Mouse (Mus musculus) gastrocnemius, adult 2 months (tissue): ENCODE results near the gene Mfap2. TPM values are rescaled to one million over a fixed set of nuclear protein-coding genes. Genes with fewer than 3 reads are reported as not detected.

Experiments
- DNase-seq: peaks from one replicate; pipeline ENCODE4 v3.0.0; 2022
- H3K27ac ChIP-seq: fragments of 200-600 bp; 2 replicates; pipeline ENCODE4 v1.8.1; 2022; ENCODE audit warnings: mild to moderate bottlenecking
- H3K4me3 ChIP-seq: fragments of 200-600 bp; 2 replicates; pipeline ENCODE4 v1.8.1; 2022; ENCODE audit warnings: mild to moderate bottlenecking, moderate library complexity
- CTCF ChIP-seq: fragments of 200-600 bp; IDR thresholded peaks from 2 replicates; pipeline ENCODE4 v1.8.1; 2022; ENCODE audit warnings: antibody characterized with exemption, mild to moderate bottlenecking, moderate library complexity
- intact Hi-C: fragments of 180-260 bp; cut with DNase I; formaldehyde crosslinking; loops from one replicate; pipeline ENCODE4 v1.15.1; 2025
- long read RNA-seq, 2 experiments: library from polyadenylated mRNA; stranded (forward); transcript quantifications; one replicate each; pipeline ENCODE4 v2.0.0; 2021
- total RNA-seq, 2 experiments: library from RNA; stranded (reverse); gene quantifications; 2 replicates each; pipeline ENCODE4 v1.2.3; 2021

Mfap2 gene
- total RNA-seq = 1 to 10 TPM; 1.5 to 4.7 TPM
- long read RNA-seq, experiment 1, partial matches to known transcripts = 0 of 3 reads
- long read RNA-seq, experiment 1, other reads (novel, unspliced or antisense) = 0 of 3 reads
- long read RNA-seq, experiment 2, partial matches to known transcripts = 0 of 3 reads
- long read RNA-seq, experiment 2, other reads (novel, unspliced or antisense) = 1 of 3 reads

- intact Hi-C loops = no loop called here
These were observed at the start of gene Mfap2 for GRCm38 (mm10) chr4:141010118-141010517. Gene Mfap2 (plus strand): TSS chr4:141010418.

GRCm38 (mm10) chr4:140960781-140961466, 49.3 kb upstream of the Mfap2 start, which contains the start of gene Sdhb:
Gene Sdhb (plus strand): TSS chr4:140961203.
- Histone ChIP-seq H3K4me3 (peak within 1 kb of the TSS; percentile 85), H3K27ac (peak within 1 kb of the TSS; percentile 99)
- DNase-seq = peak; percentile 99
- intact Hi-C loops = no loop called here
- TF ChIP-seq CTCF = no peak

More at GRCm38 (mm10) chr4:141010118-141010517, at the start of gene Mfap2:
- H3K27ac ChIP-seq = peak within 1 kb of the TSS; percentile 79
- no peak for DNase-seq
- no peak for TF ChIP-seq CTCF
- peak within 1 kb of the TSS; percentile 74 for H3K4me3 ChIP-seq

- Histone ChIP-seq H3K27ac (peak overlapping the region; percentile 99), H3K4me3 (peak overlapping the region; percentile 85)
- intact Hi-C loops = no loop called here
- TF ChIP-seq CTCF = no peak
- DNase-seq = no peak
These were observed 48.6 kb upstream of the Mfap2 start for GRCm38 (mm10) chr4:140961467-140962206.

- peak overlapping the region; percentile 85 for H3K4me3 ChIP-seq
- TF ChIP-seq CTCF = no peak
- intact Hi-C loops = no loop called here
- peak overlapping the region; percentile 99 for H3K27ac ChIP-seq
- DNase-seq = no peak
These were observed 47.9 kb upstream of the Mfap2 start for GRCm38 (mm10) chr4:140962207-140962909.

- TF ChIP-seq CTCF = no peak
- H3K4me3 ChIP-seq = peak overlapping the region; percentile 85
- H3K27ac ChIP-seq = peak overlapping the region; percentile 99
- intact Hi-C loops = no loop called here
- DNase-seq = peak; percentile 70
These were observed 47.3 kb upstream of the Mfap2 start for GRCm38 (mm10) chr4:140962950-140963349.

- Histone ChIP-seq H3K27ac (peak overlapping the region; percentile 99), H3K4me3 (peak overlapping the region; percentile 85; the same call in 1 of the 2 replicates)
- TF ChIP-seq CTCF = no peak
- intact Hi-C loops = loop anchor here (1.0 kb wide), 1 partner anchor 67 kb away; no protein-coding TSS in a partner anchor
- DNase-seq = peak; percentile 44
These were observed 46.1 kb upstream of the Mfap2 start for GRCm38 (mm10) chr4:140963941-140964597.

- Histone ChIP-seq H3K4me3 (peak overlapping the region; percentile 17; the same call in 1 of the 2 replicates), H3K27ac (peak overlapping the region; percentile 38; the same call in 1 of the 2 replicates)
- intact Hi-C loops = loop anchor here (1.0 kb wide), 1 partner anchor 67 kb away; no protein-coding TSS in a partner anchor
- DNase-seq = peak; percentile 76
- TF ChIP-seq CTCF = peak; percentile 88
These were observed 45.6 kb upstream of the Mfap2 start for GRCm38 (mm10) chr4:140964620-140965019.

- TF ChIP-seq CTCF = no peak
- intact Hi-C loops = no loop called here
- Histone ChIP-seq H3K27ac (no peak overlapping the region), H3K4me3 (no peak overlapping the region)
- no peak for DNase-seq
These were observed 42.6 kb upstream of the Mfap2 start for GRCm38 (mm10) chr4:140967386-140968159.

GRCm38 (mm10) chr4:140971691-140972090, 38.5 kb upstream of the Mfap2 start:
- H3K27ac ChIP-seq = no peak overlapping the region
- intact Hi-C loops = no loop called here
- DNase-seq = no peak
- TF ChIP-seq CTCF = no peak
- no peak overlapping the region for H3K4me3 ChIP-seq

- intact Hi-C loops = no loop called here
- no peak for TF ChIP-seq CTCF
- H3K4me3 ChIP-seq = no peak overlapping the region
- DNase-seq = no peak
- H3K27ac ChIP-seq = no peak overlapping the region
These were observed 35.8 kb upstream of the Mfap2 start for GRCm38 (mm10) chr4:140974408-140974807.

- H3K4me3 ChIP-seq = no peak overlapping the region
- intact Hi-C loops = no loop called here
- H3K27ac ChIP-seq = no peak overlapping the region; the same call in 1 of the 2 replicates
- DNase-seq = no peak
- no peak for TF ChIP-seq CTCF
These were observed 34.9 kb upstream of the Mfap2 start for GRCm38 (mm10) chr4:140975356-140975755.
